17 mouse cellular contexts compared by ENCODE assay signal in genomic region chr15:12884855-12885254, GRCm38 (mm10).
DNase-seq lines count a peak whose midpoint lies in the region; ATAC-seq lines count a peak whose summit lies in the region.
"Had no signal": no experiment of that assay in that cellular context is flagged by ENCODE, and none has a peak within 500 bp of the region (broad histone marks: within the 10 kb centered on the region; RNA-seq: fewer than 3 reads in every experiment).

No protein-coding gene starts in this region.

- no peak for DNase-seq in frontal cortex, postnatal 25 days (ENCODE audit: low spot score in 2 of 2)
- peak; percentile 83 for DNase-seq in right cerebral cortex, adult 18-20 months
- DNase-seq in right cerebral cortex, postnatal 4 days = no peak
- peak; percentile 56 to 84 for DNase-seq in left cerebral cortex, postnatal 25 days (ENCODE audit: low spot score in 2 of 2)
- DNase-seq in right cerebral cortex, postnatal 36 days (ENCODE audit: low spot score in 2 of 2) = peak; percentile 56 to 75
- DNase-seq in ovary, adult 18-20 months (ENCODE audit: low spot score) = no peak
- DNase-seq: B cell, adult 2 months; cerebellum, adult 9-11 months; heart, adult 18-20 months; kidney, adult 18-20 months; kidney, postnatal 10 days; lung, adult 2 months; midbrain, embryonic 14.5 days; thymus, postnatal 25 days had no signal

- intact Hi-C loops in left cerebral cortex, postnatal 25 days (cut with DNase I) = no loop called here

- ATAC-seq in frontal cortex, adult (ENCODE audit: low TSS enrichment) = peak; percentile 82
- ATAC-seq in cerebellum, adult (ENCODE audit: insufficient number of reproducible peaks, low FRiP score, low TSS enrichment) = no peak
- ATAC-seq: liver, embryonic 12.5 days had no signal

Comparison
In these comparisons a context has a peak if more than half of its experiments do, and no peak if none do; other contexts are left out.
1. DNase-seq: peak in right cerebral cortex, adult 18-20 months (single experiment), left cerebral cortex, postnatal 25 days (2 of 2) and right cerebral cortex, postnatal 36 days (2 of 2); none in frontal cortex, postnatal 25 days (0 of 2), right cerebral cortex, postnatal 4 days (single experiment) and ovary, adult 18-20 months (single experiment).